Comparison of ENCODE assay signal across 7 mouse cellular contexts in the genomic region with DNA sequence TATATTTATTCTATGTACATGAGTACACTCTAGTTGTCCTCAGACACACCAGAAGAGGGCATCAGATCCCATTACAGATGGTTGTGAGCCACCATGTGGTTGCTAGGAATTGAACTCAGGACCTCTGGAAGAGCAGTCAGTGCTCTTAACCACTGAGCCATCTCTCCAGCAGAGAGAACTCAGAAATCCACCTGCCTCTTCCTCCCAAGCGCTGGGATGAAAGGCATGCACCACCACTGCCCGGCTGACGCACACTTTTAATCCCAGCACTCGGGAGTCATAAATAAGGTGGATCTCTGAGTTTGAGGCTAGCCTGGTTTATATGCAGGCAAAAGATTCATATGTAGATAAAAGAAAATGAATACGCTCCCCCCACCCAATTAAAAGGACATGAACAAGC. TPM values are rescaled to one million over a fixed set of nuclear protein-coding genes. Genes with fewer than 3 reads are reported as not detected.
DNase-seq lines count a peak whose midpoint lies in the region; ATAC-seq and TF ChIP-seq lines count a peak whose summit lies in the region.
"Not testable (repeated sequence)": the region's sequence is repeated elsewhere in the genome, so short reads cannot be mapped to it uniquely, and the experiment has no call there.

No protein-coding gene starts in this region.

- not testable (repeated sequence) for H3K27me3 ChIP-seq in embryonic facial prominence, embryonic 13.5 days; hindbrain, embryonic 10.5 days (ENCODE audit: insufficient read depth, poor library complexity, severe bottlenecking); kidney, embryonic 14.5 days (ENCODE audit: control insufficient read depth, insufficient read depth, low read length); limb, embryonic 15.5 days; lung, postnatal 0 days (replicated peaks; ENCODE audit: insufficient read depth, low read length); neural tube, embryonic 13.5 days

- TF ChIP-seq CTCF in gastrocnemius, adult 2 months (IDR thresholded peaks at IDR 0.05); lung, postnatal 0 days (IDR thresholded peaks at IDR 0.05): not testable (repeated sequence)

- not testable (repeated sequence) for H3K36me3 ChIP-seq in embryonic facial prominence, embryonic 13.5 days; hindbrain, embryonic 10.5 days; kidney, embryonic 14.5 days (ENCODE audit: control insufficient read depth, insufficient read depth, low read length); limb, embryonic 15.5 days; lung, postnatal 0 days (ENCODE audit: insufficient read depth, low read length); neural tube, embryonic 13.5 days

- not testable (repeated sequence) for H3K9ac ChIP-seq in embryonic facial prominence, embryonic 13.5 days; kidney, embryonic 14.5 days (ENCODE audit: low read depth, low read length); limb, embryonic 15.5 days; lung, postnatal 0 days (replicated peaks; ENCODE audit: low read depth)
- peak overlapping the region; percentile 34; the same call in 1 of the 2 replicates for H3K9ac ChIP-seq in neural tube, embryonic 13.5 days

- not testable (repeated sequence) for DNase-seq in gastrocnemius, adult 2 months; hindbrain, embryonic 10.5 days (ENCODE audit: low spot score); lung, postnatal 0 days (ENCODE audit: low spot score)

- H3K9me3 ChIP-seq in embryonic facial prominence, embryonic 13.5 days: peaks cover 10% of the 10 kb centered on the region; the same call in 1 of the 2 replicates
- H3K9me3 ChIP-seq in hindbrain, embryonic 10.5 days; kidney, embryonic 14.5 days (ENCODE audit: control insufficient read depth, low read length); limb, embryonic 15.5 days; lung, postnatal 0 days (ENCODE audit: low read length); neural tube, embryonic 13.5 days: not testable (repeated sequence)

- intact Hi-C loops in gastrocnemius, adult 2 months (cut with DNase I): not testable (repeated sequence)

- not testable (repeated sequence) for ATAC-seq in embryonic facial prominence, embryonic 13.5 days (ENCODE audit: insufficient number of reproducible peaks, insufficient read depth, low FRiP score, low TSS enrichment, low read depth); kidney, embryonic 14.5 days (ENCODE audit: low FRiP score, low TSS enrichment); limb, embryonic 15.5 days (ENCODE audit: insufficient number of reproducible peaks, low FRiP score, low TSS enrichment, low read depth); lung, postnatal 0 days; neural tube, embryonic 13.5 days (ENCODE audit: low read depth)

- 87% methylated on average over 5 of the region's 5 CpGs for WGBS in embryonic facial prominence, embryonic 13.5 days
- WGBS in hindbrain, embryonic 10.5 days: 92% methylated on average over 5 of the region's 5 CpGs
- 77% methylated on average over 5 of the region's 5 CpGs for WGBS in kidney, embryonic 14.5 days
- WGBS in limb, embryonic 15.5 days: 79% methylated on average over 5 of the region's 5 CpGs
- WGBS in lung, postnatal 0 days: 82% methylated on average over 5 of the region's 5 CpGs
- WGBS in neural tube, embryonic 13.5 days: 84% methylated on average over 5 of the region's 5 CpGs

- H3K4me1 ChIP-seq in embryonic facial prominence, embryonic 13.5 days; hindbrain, embryonic 10.5 days (replicated peaks); kidney, embryonic 14.5 days (ENCODE audit: control insufficient read depth, insufficient read depth, low read length); limb, embryonic 15.5 days; lung, postnatal 0 days (ENCODE audit: insufficient read depth, low read depth, low read length); neural tube, embryonic 13.5 days (replicated peaks): not testable (repeated sequence)

- peak overlapping the region; percentile 33; the same call in 1 of the 2 replicates for H3K27ac ChIP-seq in embryonic facial prominence, embryonic 13.5 days
- peak overlapping the region; percentile 82 for H3K27ac ChIP-seq in gastrocnemius, adult 2 months
- H3K27ac ChIP-seq in hindbrain, embryonic 10.5 days: 0 out of 2 replicates have a peak overlapping the region, but pooled peaks have one; percentile 41
- H3K27ac ChIP-seq in kidney, embryonic 14.5 days (ENCODE audit: low read depth, low read length): 0 out of 2 replicates have a peak overlapping the region, but pooled peaks have one; percentile 51
- not testable (repeated sequence) for H3K27ac ChIP-seq in limb, embryonic 15.5 days; neural tube, embryonic 13.5 days (replicated peaks)
- peak overlapping the region; percentile 45 for H3K27ac ChIP-seq in lung, postnatal 0 days (ENCODE audit: low read length)

- not testable (repeated sequence) for TF ChIP-seq EP300 in lung, postnatal 0 days (IDR thresholded peaks at IDR 0.05)

- H3K4me3 ChIP-seq in embryonic facial prominence, embryonic 13.5 days: peak overlapping the region; percentile 29
- peak overlapping the region; percentile 70 for H3K4me3 ChIP-seq in gastrocnemius, adult 2 months
- H3K4me3 ChIP-seq in hindbrain, embryonic 10.5 days: peak overlapping the region; percentile 24; the same call in 1 of the 2 replicates
- not testable (repeated sequence) for H3K4me3 ChIP-seq in kidney, embryonic 14.5 days (ENCODE audit: low read length); neural tube, embryonic 13.5 days
- peak overlapping the region; percentile 31; the same call in 1 of the 2 replicates for H3K4me3 ChIP-seq in limb, embryonic 15.5 days
- peak overlapping the region; percentile 21; the same call in 1 of the 2 replicates for H3K4me3 ChIP-seq in lung, postnatal 0 days (ENCODE audit: low read depth, low read length)

- peak overlapping the region; percentile 49 for H3K4me2 ChIP-seq in embryonic facial prominence, embryonic 13.5 days
- peak overlapping the region; percentile 22; the same call in 1 of the 2 replicates for H3K4me2 ChIP-seq in kidney, embryonic 14.5 days (replicated peaks; ENCODE audit: low read depth, low read length)
- H3K4me2 ChIP-seq in limb, embryonic 15.5 days: peak overlapping the region; percentile 39; the same call in 1 of the 2 replicates
- H3K4me2 ChIP-seq in lung, postnatal 0 days (replicated peaks; ENCODE audit: low read depth, low read length): peak overlapping the region; percentile 45; the same call in 1 of the 2 replicates
- peak overlapping the region; percentile 42 for H3K4me2 ChIP-seq in neural tube, embryonic 13.5 days

RNA-seq across cellular contexts. Expression of a gene that starts 0.5 kb away (rescaled TPM):
- 3.9 and 4.2 TPM in 2 replicates for polyA plus RNA-seq in embryonic facial prominence, embryonic 13.5 days (2015; fragmentation: Nextera tagmentation; extraction: Ambion mirVana)
- 10 to 100 TPM; 25.4 to 32.3 TPM for total RNA-seq in gastrocnemius, adult 2 months (2021)
- polyA plus RNA-seq in hindbrain, embryonic 10.5 days (2016; fragmentation: Nextera tagmentation; extraction: Ambion mirVana): 1.9 and 3.1 TPM in 2 replicates
- 3.0 and 4.2 TPM in 2 replicates for polyA plus RNA-seq in kidney, embryonic 14.5 days (2014; fragmentation: Nextera tagmentation; extraction: Ambion mirVana)
- 2.9 and 3.6 TPM in 2 replicates for polyA plus RNA-seq in limb, embryonic 15.5 days (2015; fragmentation: Nextera tagmentation; extraction: Ambion mirVana)
- polyA plus RNA-seq in lung, postnatal 0 days (2015; fragmentation: Nextera tagmentation; extraction: Ambion mirVana): 5.8 and 9.4 TPM in 2 replicates
- 2.8 and 4.3 TPM in 2 replicates for polyA plus RNA-seq in neural tube, embryonic 13.5 days (2015; fragmentation: Nextera tagmentation; extraction: Ambion mirVana)

RNA-seq across cellular contexts. Expression of a gene that starts 23.0 kb away (rescaled TPM):
- polyA plus RNA-seq in embryonic facial prominence, embryonic 13.5 days (2015; fragmentation: Nextera tagmentation; extraction: Ambion mirVana): 17.1 and 17.4 TPM in 2 replicates
- total RNA-seq in gastrocnemius, adult 2 months (2021): 10 to 100 TPM; 10.4 to 11.7 TPM
- 14.5 and 16.8 TPM in 2 replicates for polyA plus RNA-seq in hindbrain, embryonic 10.5 days (2016; fragmentation: Nextera tagmentation; extraction: Ambion mirVana)
- 12.6 and 16.9 TPM in 2 replicates for polyA plus RNA-seq in kidney, embryonic 14.5 days (2014; fragmentation: Nextera tagmentation; extraction: Ambion mirVana)
- polyA plus RNA-seq in limb, embryonic 15.5 days (2015; fragmentation: Nextera tagmentation; extraction: Ambion mirVana): 14.6 and 15.3 TPM in 2 replicates
- polyA plus RNA-seq in lung, postnatal 0 days (2015; fragmentation: Nextera tagmentation; extraction: Ambion mirVana): 17.3 and 17.8 TPM in 2 replicates
- 12.3 and 14.2 TPM in 2 replicates for polyA plus RNA-seq in neural tube, embryonic 13.5 days (2015; fragmentation: Nextera tagmentation; extraction: Ambion mirVana)

RNA-seq across cellular contexts. Expression of a gene that starts 47.5 kb away (rescaled TPM):
- polyA plus RNA-seq in embryonic facial prominence, embryonic 13.5 days (2015; fragmentation: Nextera tagmentation; extraction: Ambion mirVana): 130 and 142 TPM in 2 replicates
- total RNA-seq in gastrocnemius, adult 2 months (2021): 1 to 10 TPM; 1.1 to 1.5 TPM
- 16.5 and 33.5 TPM in 2 replicates for polyA plus RNA-seq in hindbrain, embryonic 10.5 days (2016; fragmentation: Nextera tagmentation; extraction: Ambion mirVana)
- 8.0 and 9.5 TPM in 2 replicates for polyA plus RNA-seq in kidney, embryonic 14.5 days (2014; fragmentation: Nextera tagmentation; extraction: Ambion mirVana)
- 499 and 506 TPM in 2 replicates for polyA plus RNA-seq in limb, embryonic 15.5 days (2015; fragmentation: Nextera tagmentation; extraction: Ambion mirVana)
- 23.7 and 32.4 TPM in 2 replicates for polyA plus RNA-seq in lung, postnatal 0 days (2015; fragmentation: Nextera tagmentation; extraction: Ambion mirVana)
- polyA plus RNA-seq in neural tube, embryonic 13.5 days (2015; fragmentation: Nextera tagmentation; extraction: Ambion mirVana): 1.0 and 3.3 TPM in 2 replicates
